Mouse (Mus musculus): Measurements from ENCODE around the gene Large2.

The Large2 gene

GRCm38 (mm10) chr2:92371971-92372690 is 2.5 kb downstream of the Large2 start:
- peak; percentile 68 for DNase-seq (ENCODE audit: extremely low spot score)

GRCm38 (mm10) chr2:92370821-92371805 is 3.6 kb downstream of the Large2 start:
- peak; percentile 78 for DNase-seq (ENCODE audit: extremely low spot score)

DNA sequence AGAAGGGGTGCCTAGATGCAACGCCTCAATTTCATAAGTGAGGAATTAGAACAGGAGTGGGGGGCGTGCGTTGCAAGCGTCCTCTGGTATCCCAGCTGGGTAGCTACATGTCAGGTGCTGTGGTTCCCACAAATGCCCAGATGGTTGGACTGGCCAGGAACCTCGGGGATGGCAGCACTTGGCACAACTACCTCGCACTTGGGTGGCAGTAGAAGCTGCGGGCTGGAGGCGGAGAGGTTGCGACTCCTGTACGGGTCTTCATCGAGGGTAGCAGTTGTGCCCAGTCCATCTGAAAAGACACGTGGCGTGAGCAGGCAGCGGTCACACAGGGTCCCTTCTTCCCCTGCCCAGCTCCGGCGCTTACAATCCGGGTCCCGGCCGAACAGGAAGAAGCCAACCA is 4.3 kb downstream of the Large2 start:
- DNase-seq (ENCODE audit: extremely low spot score) = no peak

DNA sequence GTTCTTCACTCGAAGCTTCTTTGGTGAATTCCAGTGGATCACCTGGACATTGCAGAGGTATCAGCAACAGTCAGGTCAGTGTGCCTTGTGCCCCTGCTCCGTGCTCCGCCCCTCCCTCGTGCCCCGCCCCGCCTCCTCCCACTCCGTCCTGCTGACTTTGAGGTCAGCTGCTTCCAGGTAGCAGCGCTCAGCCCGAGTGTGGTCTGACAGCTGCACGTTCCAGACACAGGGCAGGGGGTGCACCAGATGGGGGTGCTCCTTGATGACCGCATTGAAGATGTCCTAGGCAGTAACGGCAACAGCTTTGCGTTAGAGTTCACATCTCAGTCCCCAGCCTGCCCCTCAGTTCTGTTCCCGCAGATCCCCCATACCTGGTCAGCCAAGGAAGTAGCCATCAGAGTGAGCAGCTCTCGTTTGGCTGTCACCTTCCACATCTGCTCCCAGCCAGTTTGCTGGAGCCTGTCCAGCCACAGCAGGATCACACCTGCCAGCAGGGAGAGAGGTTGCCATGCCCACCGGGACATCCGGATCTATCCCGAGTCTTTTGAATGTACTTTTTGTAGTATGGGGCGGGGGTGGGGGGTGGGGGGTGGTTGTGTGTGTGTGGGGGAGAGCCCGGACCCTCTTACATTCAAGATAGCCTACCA is 7.2 kb downstream of the Large2 start:
- DNase-seq (ENCODE audit: extremely low spot score) = no peak

- no peak for DNase-seq (ENCODE audit: extremely low spot score)
Observed at GRCm38 (mm10) chr2:92365568-92365967, 9.1 kb downstream of the Large2 start.

DNA sequence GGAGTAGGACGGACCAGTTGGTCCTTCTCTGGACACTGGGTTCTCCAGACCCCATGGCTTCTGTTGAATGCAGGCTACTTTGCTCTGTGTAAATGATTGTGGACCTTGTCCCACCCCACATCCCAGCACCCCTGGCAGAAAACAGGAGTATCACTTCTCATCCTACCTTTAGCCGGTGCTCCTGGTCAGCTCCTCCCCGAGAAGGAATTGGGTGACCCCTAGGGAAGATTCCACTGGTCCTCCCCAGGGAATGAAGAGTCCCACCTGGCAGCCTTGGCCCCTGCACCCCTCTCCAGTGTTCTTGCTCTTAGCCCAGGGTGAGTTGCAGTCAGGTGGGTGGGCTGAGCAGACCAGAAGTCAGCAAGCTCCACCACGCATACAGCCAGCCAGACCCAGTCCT is 10.6 kb downstream of the Large2 start:
- no peak for DNase-seq (ENCODE audit: extremely low spot score)

DNA sequence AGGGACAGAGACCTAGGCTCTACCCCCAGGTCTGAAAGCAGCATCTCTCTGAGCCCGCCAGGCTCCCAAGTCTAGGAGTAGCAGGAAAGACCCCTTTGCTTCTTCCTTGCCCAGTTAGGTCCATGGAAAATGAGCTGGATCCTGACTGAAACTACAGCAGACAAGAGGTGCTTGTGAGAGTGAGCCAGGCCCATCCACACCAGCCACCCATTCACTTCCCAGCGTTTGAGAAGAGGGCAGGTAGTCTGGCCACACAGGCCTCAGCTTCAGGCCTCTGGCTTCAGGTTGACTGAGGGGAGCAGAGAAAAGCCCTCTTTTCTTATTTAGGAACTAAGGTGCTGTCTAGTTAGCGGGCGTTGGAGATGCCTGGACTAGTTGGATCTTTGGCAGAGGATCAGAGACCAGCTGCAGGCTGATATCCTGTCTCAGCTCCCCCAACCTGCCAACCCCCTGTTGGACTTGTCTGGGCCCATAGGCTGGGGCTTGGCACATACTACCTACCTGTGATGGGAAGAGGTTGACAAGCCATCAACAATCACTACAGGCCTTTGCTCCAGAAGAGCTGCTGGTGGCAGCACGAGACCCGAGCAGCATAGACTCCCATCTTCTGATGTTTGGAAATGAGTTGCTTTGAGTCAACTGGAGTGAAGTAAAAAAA is 12.0 kb downstream of the Large2 start:
- DNase-seq (ENCODE audit: extremely low spot score) = no peak

- DNase-seq (ENCODE audit: extremely low spot score) = no peak
Observed at GRCm38 (mm10) chr2:92361795-92362194, 12.9 kb downstream of the Large2 start.

- no peak for DNase-seq (ENCODE audit: extremely low spot score)
Observed at GRCm38 (mm10) chr2:92360893-92361292, 13.8 kb downstream of the Large2 start.

- DNase-seq (ENCODE audit: extremely low spot score) = no peak
Observed at GRCm38 (mm10) chr2:92360186-92360823, 14.4 kb downstream of the Large2 start.

- DNase-seq (ENCODE audit: extremely low spot score) = no peak
Observed at GRCm38 (mm10) chr2:92359301-92359700, 15.4 kb downstream of the Large2 start.

DNA sequence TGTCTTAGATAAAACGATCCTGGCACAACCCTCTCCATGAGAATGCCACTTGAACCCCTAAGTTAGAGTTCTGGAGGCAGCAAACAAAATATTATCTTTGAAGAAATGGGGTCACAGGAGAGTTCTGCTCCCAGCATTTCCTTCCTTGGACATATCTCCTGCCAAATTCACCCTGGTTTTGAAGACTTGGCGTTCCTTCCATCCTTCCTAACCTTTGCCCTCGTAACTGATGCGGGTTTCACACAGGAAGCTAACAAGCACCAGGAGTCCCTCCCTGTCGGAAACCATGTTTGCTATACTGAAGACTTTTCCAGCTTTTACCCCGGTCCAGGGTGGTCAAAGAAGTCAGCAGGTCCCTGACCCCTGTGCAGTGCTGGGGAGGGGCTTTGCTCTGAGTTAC is 20.4 kb downstream of the Large2 start:
- no peak for DNase-seq (ENCODE audit: extremely low spot score)

DNA sequence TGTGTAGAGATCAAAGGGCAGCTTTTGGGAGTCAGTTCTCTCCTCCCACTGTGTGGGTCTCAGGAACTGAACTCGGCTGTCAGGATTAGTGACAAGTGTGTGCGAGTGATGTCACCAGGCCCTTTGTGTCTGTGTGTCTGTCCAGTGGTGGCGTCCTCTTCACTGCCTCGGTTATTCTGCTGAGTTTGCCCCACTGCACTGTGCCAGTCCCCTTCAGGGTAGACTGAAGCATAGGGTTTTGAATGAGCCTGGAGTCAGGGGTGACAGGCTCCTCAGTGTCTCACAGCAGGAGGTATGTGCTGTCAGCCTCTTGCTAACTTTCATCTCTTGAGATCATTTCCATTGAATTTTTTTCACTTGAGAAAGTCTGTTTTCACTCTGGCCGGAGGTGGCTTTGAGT is 21.3 kb downstream of the Large2 start:
- no peak for DNase-seq (ENCODE audit: extremely low spot score)

- DNase-seq (ENCODE audit: extremely low spot score) = no peak
Observed at GRCm38 (mm10) chr2:92350686-92351085, 24.0 kb downstream of the Large2 start.

- DNase-seq (ENCODE audit: extremely low spot score) = peak; percentile 51
Observed at GRCm38 (mm10) chr2:92349589-92350425, 24.9 kb downstream of the Large2 start.

GRCm38 (mm10) chr2:92347191-92347590 is 27.5 kb downstream of the Large2 start:
- no peak for DNase-seq (ENCODE audit: extremely low spot score)

DNA sequence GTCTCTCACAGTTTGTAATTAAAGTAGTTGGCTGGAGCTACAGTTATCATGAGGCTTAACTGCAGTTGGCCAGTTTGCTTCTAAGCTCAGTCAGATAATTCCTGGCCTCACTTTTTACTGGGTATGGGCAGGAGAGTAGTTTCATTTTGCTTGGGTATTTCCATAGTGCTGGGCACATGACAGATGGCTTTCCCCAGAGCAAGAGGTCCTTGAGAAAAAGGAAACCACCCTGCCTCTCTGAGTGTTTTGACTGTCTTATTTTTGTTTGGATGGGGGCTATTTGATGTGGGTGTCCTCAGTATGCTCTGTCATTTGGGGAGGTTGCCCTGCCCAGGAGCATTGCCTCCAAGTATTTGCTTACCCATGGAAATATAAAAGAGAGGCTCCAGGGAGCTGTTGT is 32.3 kb downstream of the Large2 start:
- no peak for DNase-seq (ENCODE audit: extremely low spot score)

GRCm38 (mm10) chr2:92331871-92332270 is 42.8 kb downstream of the Large2 start:
- DNase-seq (ENCODE audit: extremely low spot score) = no peak

GRCm38 (mm10) chr2:92331410-92331809 is 43.3 kb downstream of the Large2 start:
- no peak for DNase-seq (ENCODE audit: extremely low spot score)

- DNase-seq (ENCODE audit: extremely low spot score) = no peak
Observed at GRCm38 (mm10) chr2:92330840-92331239, 43.8 kb downstream of the Large2 start.

All from embryo, embryonic 9.5 days (tissue).